ENCODE assay signal across 13 mouse cellular contexts in the genomic region with DNA sequence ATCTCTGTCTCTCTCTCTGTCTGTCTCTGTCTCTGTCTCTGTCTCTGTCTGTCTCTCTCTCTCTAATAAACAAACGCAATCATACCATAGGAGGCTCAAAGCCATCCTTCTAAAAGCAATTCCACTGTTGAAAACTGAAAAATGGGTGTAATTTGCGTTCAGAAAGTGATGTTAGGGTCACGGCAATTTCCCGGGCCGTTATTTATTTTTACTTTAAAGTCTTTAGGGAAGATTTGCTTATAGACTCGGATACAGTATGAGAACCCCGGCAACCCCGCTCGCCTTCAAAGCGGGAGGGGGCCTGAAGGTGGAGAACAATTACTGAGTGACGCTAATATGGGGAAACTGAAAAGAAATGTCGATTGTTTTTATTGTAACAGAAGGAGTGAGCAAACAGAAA. TPM values are rescaled to one million over a fixed set of nuclear protein-coding genes. Genes with fewer than 3 reads are reported as not detected.
DNase-seq lines count a peak whose midpoint lies in the region; ATAC-seq and TF ChIP-seq lines count a peak whose summit lies in the region.
"Had no signal": no experiment of that assay in that cellular context is flagged by ENCODE, and none has a peak within 500 bp of the region (broad histone marks: within the 10 kb centered on the region; RNA-seq: fewer than 3 reads in every experiment).

No protein-coding gene starts in this region.

- TF ChIP-seq CTCF in lung, embryonic 14.5 days (IDR thresholded peaks at IDR 0.05; ENCODE audit: low read depth) = no peak
- TF ChIP-seq CTCF in cerebellum, adult 2 months (IDR thresholded peaks at IDR 0.05; ENCODE audit: borderline replicate concordance, insufficient read depth, low read depth, low read length) = no peak

- H3K4me2 ChIP-seq in heart, embryonic 13.5 days = peak overlapping the region; percentile 60
- H3K4me2 ChIP-seq in lung, embryonic 14.5 days = peak overlapping the region; percentile 49
- peak overlapping the region; percentile 50 for H3K4me2 ChIP-seq in embryonic facial prominence, embryonic 14.5 days (ENCODE audit: low read depth, low read length)
- H3K4me2 ChIP-seq in neural tube, embryonic 12.5 days (replicated peaks) = peak overlapping the region; percentile 43

- H3K9ac ChIP-seq in heart, embryonic 13.5 days = no peak overlapping the region
- H3K9ac ChIP-seq in lung, embryonic 14.5 days = no peak overlapping the region
- peak overlapping the region; percentile 63 for H3K9ac ChIP-seq in embryonic facial prominence, embryonic 14.5 days (ENCODE audit: low read depth, low read length)
- no peak overlapping the region for H3K9ac ChIP-seq in neural tube, embryonic 12.5 days

- TF ChIP-seq POLR2A in cerebellum, adult 2 months (IDR thresholded peaks at IDR 0.05; ENCODE audit: borderline replicate concordance, insufficient read depth, low read length) = no peak

- H3K27me3 ChIP-seq in heart, embryonic 13.5 days (replicated peaks) = peaks cover 99% of the 10 kb centered on the region
- peaks cover 99% of the 10 kb centered on the region for H3K27me3 ChIP-seq in lung, embryonic 14.5 days (ENCODE audit: insufficient read depth, low read length)
- H3K27me3 ChIP-seq in embryonic facial prominence, embryonic 14.5 days (replicated peaks; ENCODE audit: control insufficient read depth, insufficient read depth, low read length) = peaks cover 97% of the 10 kb centered on the region
- H3K27me3 ChIP-seq in neural tube, embryonic 12.5 days (replicated peaks) = peaks cover 98% of the 10 kb centered on the region
- peaks cover 13% of the 10 kb centered on the region; the same call in 1 of the 2 replicates for H3K27me3 ChIP-seq in cerebellum, adult 2 months (ENCODE audit: control insufficient read depth, insufficient read depth, low read length)

- WGBS in heart, embryonic 13.5 days = 3% methylated on average over 12 of the region's 12 CpGs
- 2% methylated on average over 12 of the region's 12 CpGs for WGBS in lung, embryonic 14.5 days
- 4% methylated on average over 12 of the region's 12 CpGs for WGBS in embryonic facial prominence, embryonic 14.5 days
- WGBS in neural tube, embryonic 12.5 days = 1% methylated on average over 12 of the region's 12 CpGs
- WGBS in cerebellum, adult 2 months = 3% methylated on average over 12 of the region's 12 CpGs

- DNase-seq in heart, adult 8-10 months (ENCODE audit: low spot score) = no peak
- no peak for DNase-seq in lung, embryonic 14.5 days
- no peak for DNase-seq in lung, postnatal 14 days
- no peak for DNase-seq in embryonic facial prominence, embryonic 14.5 days (ENCODE audit: low spot score)
- no peak for DNase-seq in cerebellum, adult 2 months
- DNase-seq in left cerebral cortex, adult 11 months (ENCODE audit: low spot score) = no peak
- DNase-seq: lung, adult 2 months; thymus, postnatal 14 days had no signal

- peak overlapping the region; percentile 38 for H3K4me3 ChIP-seq in heart, embryonic 13.5 days
- peak overlapping the region; percentile 29 for H3K4me3 ChIP-seq in lung, embryonic 14.5 days (ENCODE audit: low read depth, low read length)
- H3K4me3 ChIP-seq in embryonic facial prominence, embryonic 14.5 days (ENCODE audit: low read depth, low read length) = peak overlapping the region; percentile 41
- H3K4me3 ChIP-seq in neural tube, embryonic 12.5 days = no peak overlapping the region
- H3K4me3 ChIP-seq in cerebellum, adult 2 months (replicated peaks; ENCODE audit: insufficient read depth, low read depth, low read length) = no peak overlapping the region

- no peak overlapping the region for H3K27ac ChIP-seq in heart, embryonic 13.5 days (replicated peaks)
- no peak overlapping the region for H3K27ac ChIP-seq in lung, embryonic 14.5 days (ENCODE audit: low read depth)
- H3K27ac ChIP-seq in embryonic facial prominence, embryonic 14.5 days (replicated peaks; ENCODE audit: low read depth, low read length) = peak overlapping the region; percentile 69
- H3K27ac ChIP-seq in neural tube, embryonic 12.5 days = no peak overlapping the region
- H3K27ac ChIP-seq in cerebellum, adult 2 months (ENCODE audit: insufficient read depth, low read length) = no peak overlapping the region

- H3K9me3 ChIP-seq in heart, embryonic 13.5 days = no peaks in the 10 kb centered on the region
- no peaks in the 10 kb centered on the region for H3K9me3 ChIP-seq in lung, embryonic 14.5 days (ENCODE audit: low read depth, low read length)
- H3K9me3 ChIP-seq in embryonic facial prominence, embryonic 14.5 days (ENCODE audit: control insufficient read depth, low read length) = no peaks in the 10 kb centered on the region
- H3K9me3 ChIP-seq in neural tube, embryonic 12.5 days = no peaks in the 10 kb centered on the region

- peaks cover 31% of the 10 kb centered on the region for H3K4me1 ChIP-seq in heart, embryonic 13.5 days
- 0 out of 2 replicates have a peak, but pooled peaks cover 4% of the 10 kb centered on the region for H3K4me1 ChIP-seq in lung, embryonic 14.5 days (ENCODE audit: insufficient read depth)
- H3K4me1 ChIP-seq in embryonic facial prominence, embryonic 14.5 days (ENCODE audit: control insufficient read depth, insufficient read depth, low read length) = 0 out of 2 replicates have a peak, but pooled peaks cover 4% of the 10 kb centered on the region
- peaks cover 14% of the 10 kb centered on the region; the same call in 1 of the 2 replicates for H3K4me1 ChIP-seq in neural tube, embryonic 12.5 days
- H3K4me1 ChIP-seq in cerebellum, adult 2 months (ENCODE audit: control insufficient read depth, insufficient read depth, low read length) = no peaks in the 10 kb centered on the region

- no peak for ATAC-seq in heart, embryonic 13.5 days (ENCODE audit: extremely low read depth, insufficient number of reproducible peaks, low FRiP score, low TSS enrichment)
- ATAC-seq in lung, embryonic 14.5 days (ENCODE audit: insufficient read depth) = no peak
- ATAC-seq in embryonic facial prominence, embryonic 14.5 days (ENCODE audit: low read depth) = no peak
- no peak for ATAC-seq in neural tube, embryonic 12.5 days (ENCODE audit: low FRiP score, low read depth)

- no peaks in the 10 kb centered on the region for H3K36me3 ChIP-seq in heart, embryonic 13.5 days
- H3K36me3 ChIP-seq in lung, embryonic 14.5 days (ENCODE audit: insufficient read depth) = no peaks in the 10 kb centered on the region
- no peaks in the 10 kb centered on the region for H3K36me3 ChIP-seq in embryonic facial prominence, embryonic 14.5 days (ENCODE audit: control insufficient read depth, insufficient read depth, low read length)
- no peaks in the 10 kb centered on the region for H3K36me3 ChIP-seq in neural tube, embryonic 12.5 days

RNA-seq across cellular contexts. Expression of a gene that starts 0.6 kb away (rescaled TPM):
- 0.08 and 0.28 TPM in 2 replicates for polyA plus RNA-seq in heart, embryonic 13.5 days (2015; fragmentation: Nextera tagmentation; extraction: Ambion mirVana)
- under 1 TPM in 3 of 4 experiments, not detected in 1; 0.05 to 0.25 (median 0.11) TPM for total RNA-seq in heart, adult 8-10 months (2022)
- polyA plus RNA-seq in lung, embryonic 14.5 days (2014; fragmentation: Nextera tagmentation; extraction: Ambion mirVana) = 0.09 and 0.25 TPM in 2 replicates
- polyA plus RNA-seq in embryonic facial prominence, embryonic 14.5 days (2014; fragmentation: Nextera tagmentation; extraction: Ambion mirVana) = 9.2 and 9.4 TPM in 2 replicates
- 2.9 and 4.8 TPM in 2 replicates for polyA plus RNA-seq in neural tube, embryonic 12.5 days (2016; fragmentation: Nextera tagmentation; extraction: Ambion mirVana)
- polyA plus RNA-seq in cerebellum, adult 2 months (2012; rRNA removed) = not detected in 2 replicates
- total RNA-seq: layer of hippocampus, postnatal 25 days had no signal
- polyA plus RNA-seq: frontal cortex, adult 2 months; gonadal fat pad, adult 2 months had no signal

Comparison
In these comparisons a context has a peak if more than half of its experiments do, and no peak if none do; other contexts are left out.
1. H3K4me3 ChIP-seq: peak in heart, embryonic 13.5 days (single experiment), lung, embryonic 14.5 days (single experiment) and embryonic facial prominence, embryonic 14.5 days (single experiment); none in neural tube, embryonic 12.5 days (single experiment) and cerebellum, adult 2 months (single experiment).
2. Peak in every context shown above with its lines, with median percentiles within 50 percentile points of each other: H3K4me2 ChIP-seq.